Mouse (Mus musculus) c-Kit-positive CD71-positive TER-119-positive erythroid progenitor cells, embryonic 14.5 days (primary cell): Measurements from ENCODE around the gene Fgd6.

Source experiments
- DNase-seq: peaks from one replicate; pipeline ENCODE4 v3.0.0-alpha.2; 2013; ENCODE audit warnings: low spot score

Gene Fgd6

DNA sequence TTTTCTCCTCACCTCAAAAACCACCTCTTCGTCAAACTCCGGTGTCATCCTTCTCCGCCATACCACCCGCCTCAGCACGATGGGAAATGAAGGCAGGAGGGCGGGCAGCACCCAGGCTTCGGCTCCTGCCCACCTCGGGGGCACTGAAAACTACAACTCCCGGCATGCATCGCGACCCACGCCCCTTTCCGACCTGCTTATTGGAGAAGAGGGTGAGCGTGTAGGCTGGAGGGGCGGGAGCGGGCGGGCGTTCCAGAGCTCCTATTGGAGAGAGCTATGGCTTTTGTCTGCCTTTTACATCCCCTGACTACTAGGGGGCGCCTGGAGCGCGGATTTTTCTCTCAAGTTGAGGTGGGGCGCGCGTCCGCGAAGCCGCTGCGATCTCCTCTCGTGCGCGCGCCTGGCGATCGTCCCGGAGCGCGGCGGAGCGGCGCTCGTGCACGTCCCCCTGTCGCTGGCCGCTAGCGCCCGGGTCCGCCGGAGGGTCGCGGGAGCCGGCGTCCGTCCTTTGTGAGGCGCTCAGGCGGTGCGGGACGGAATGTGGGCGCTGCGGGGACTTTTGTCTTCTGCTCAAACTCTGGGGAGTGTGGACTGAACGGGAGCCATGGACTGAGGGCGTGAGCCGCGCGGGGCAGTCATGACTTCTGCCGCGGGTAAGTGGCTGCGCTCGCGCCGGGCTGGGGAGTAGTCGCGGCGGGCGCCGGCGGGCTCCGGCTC lies at the start of gene Fgd6, which contains the start of gene Vezt:
Gene Fgd6 (plus strand): TSS at position 344 of the 717 bp plus-strand sequence.
Gene Vezt (minus strand): TSS at position 160 of the 717 bp plus-strand sequence.
- peak; percentile 100 for DNase-seq

DNA sequence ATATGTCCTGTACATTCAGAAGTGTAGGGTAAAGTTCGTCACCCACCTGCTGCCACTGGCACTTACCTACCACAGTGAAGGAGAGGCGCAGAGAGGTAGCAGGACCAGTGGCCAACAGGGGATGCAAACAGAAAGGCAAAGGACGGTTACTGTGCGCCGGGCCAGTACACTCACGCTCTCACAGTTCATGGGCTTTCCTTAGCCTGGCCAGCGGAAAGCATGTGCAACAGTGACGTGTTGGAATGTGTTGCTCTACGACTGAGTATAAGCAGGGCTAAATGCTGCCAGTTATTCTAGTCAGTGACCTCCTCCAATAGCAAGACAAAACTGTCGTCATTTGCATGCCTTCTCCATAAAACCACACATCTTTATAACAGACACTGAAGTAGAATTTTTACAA lies 41.7 kb upstream of the Fgd6 start:
- no peak for DNase-seq

DNA sequence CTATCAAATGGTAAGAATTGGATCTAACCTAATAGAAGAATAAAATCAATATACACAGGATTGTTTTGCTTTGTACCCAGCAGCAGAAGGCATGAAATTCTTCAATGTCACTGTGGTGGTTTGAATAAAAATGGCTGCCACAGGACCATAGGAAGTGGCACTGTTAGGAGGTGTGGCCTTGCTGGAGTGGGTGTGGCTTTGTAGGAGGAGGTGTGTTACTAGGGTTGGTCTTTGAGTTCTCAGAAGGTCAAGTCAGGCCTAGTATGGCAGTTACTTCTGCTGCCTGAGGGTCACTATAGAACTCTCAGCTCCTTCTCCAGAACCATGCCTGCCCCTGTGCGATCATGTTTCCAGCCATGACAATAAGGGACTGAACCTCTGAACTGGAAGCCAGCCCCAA lies 40.7 kb upstream of the Fgd6 start:
- no peak for DNase-seq

DNA sequence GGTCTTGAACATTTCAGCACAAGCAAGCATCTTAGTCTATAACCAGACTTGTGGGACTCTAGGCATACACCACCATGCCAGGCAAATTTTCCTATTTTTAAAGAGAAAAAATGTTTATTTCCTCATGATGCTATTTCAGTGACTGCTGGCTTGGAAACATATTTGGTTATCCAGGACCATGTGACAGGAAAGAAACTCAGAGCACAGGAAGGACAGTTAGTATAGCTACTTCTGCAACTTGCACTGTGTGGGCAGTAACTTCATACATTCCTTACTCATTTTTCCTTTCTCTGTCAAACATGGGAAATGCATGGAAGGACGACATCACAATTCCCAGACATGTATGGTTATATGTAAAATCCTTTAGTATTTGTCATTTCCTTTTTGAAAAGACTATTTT lies 36.4 kb upstream of the Fgd6 start:
- DNase-seq: no peak

DNA sequence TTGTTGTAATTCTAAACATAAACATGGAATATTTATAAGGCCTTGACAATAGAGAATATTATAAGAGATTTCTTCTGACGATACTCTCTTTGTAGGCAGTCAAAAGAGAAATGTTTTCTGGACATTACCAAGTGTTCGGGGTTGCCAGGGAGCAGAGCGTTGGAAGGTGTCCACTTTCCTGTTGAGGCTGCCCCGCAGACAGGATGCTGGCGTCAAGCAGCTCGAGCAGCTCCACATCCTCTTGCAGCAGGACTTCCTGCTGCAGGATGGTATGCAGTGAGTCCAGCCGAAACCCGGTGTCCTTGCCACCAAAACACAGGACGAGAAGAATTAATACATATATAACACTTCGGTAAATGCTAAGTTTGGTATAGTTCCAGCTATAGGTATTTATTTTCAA lies 35.6 kb upstream of the Fgd6 start:
- DNase-seq: no peak

DNA sequence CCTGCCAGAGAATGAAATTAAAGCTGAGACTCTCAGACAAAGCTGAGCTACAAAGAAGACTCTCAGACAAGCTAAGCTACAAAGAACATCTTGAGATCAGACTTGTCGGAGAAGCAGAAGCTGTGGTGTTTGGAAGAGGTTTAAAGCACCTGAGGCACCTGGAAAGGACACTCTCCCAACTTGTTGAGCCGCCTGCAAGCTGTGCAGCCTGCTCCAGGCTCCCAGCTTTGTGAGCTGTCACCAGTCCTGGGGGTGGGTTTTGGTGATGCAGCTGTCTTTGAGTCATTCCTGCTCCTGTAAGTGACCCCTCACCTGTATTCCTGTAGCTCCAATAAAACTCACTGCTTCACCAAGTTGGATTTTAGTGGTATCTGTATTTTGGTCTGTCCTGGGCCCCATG lies 27.4 kb upstream of the Fgd6 start:
- no peak for DNase-seq

DNA sequence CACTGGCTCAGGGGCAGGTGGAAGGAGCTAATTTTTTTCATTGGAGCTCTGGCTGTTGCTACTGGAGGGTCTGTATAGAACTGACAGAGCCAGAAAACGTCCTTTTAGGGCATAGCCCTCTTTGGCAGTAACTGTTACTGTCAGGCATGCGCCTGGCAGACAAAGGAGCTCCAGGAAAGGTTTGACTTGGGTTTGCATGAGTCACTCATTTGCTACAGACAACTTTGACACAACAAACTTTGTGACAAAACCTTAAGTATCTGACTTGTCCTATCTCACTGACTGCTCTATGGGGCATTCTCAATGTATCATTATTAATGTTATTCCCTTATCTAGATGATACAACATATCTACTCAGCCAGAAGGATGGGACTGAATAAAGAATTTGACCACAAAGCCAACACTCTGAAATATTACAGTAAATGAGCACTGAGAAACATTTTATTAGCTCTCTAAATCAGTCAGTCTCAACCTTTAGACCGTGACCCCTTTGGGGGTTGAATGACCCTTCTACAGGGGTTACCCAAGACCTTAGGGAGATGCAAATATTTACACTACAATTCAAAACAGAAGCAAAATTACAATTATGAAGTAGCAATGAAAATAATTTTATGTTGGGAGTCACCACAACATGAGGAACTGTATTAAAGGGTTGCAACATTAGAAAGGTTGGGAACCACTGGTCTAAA lies 25.7 kb upstream of the Fgd6 start:
- no peak for DNase-seq

DNA sequence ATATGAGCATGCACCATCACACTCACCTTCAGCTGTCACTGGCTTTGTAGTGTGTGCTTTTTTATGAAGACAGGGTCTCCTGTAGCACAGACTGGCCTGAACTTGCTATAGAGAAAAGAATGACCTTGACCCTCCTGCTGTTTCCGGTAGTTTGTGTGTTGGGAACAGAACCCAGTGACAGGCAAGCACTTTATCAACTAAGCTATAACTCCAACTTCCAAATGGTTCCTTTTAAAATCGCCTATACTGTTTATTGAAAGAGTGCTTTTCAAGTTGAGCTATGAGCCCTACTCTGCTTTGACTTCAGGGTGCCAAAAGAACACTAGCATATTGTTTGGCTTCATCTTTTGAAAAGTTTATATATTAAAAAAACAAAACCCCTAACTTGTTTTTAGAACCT lies 24.8 kb upstream of the Fgd6 start:
- no peak for DNase-seq

DNA sequence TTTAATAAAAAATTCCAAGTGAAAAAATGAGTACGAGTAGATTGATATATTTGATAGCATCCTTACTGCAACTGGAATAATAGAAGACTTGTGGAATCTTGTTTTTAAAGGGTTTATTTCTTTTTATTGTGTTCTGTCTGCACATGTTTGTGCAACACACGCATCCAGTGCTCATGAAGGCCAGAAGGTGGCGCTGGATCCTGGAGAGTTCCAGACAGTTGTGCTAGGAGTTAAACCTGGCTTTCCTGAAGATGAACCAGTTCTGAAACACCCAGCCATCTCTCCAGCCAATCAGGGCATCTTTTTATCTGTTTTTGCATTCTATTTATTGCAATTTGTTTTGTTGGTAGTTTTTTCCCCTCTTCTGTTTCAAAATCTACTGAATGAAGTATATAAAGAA lies 22.6 kb upstream of the Fgd6 start:
- peak; percentile 70 for DNase-seq

DNA sequence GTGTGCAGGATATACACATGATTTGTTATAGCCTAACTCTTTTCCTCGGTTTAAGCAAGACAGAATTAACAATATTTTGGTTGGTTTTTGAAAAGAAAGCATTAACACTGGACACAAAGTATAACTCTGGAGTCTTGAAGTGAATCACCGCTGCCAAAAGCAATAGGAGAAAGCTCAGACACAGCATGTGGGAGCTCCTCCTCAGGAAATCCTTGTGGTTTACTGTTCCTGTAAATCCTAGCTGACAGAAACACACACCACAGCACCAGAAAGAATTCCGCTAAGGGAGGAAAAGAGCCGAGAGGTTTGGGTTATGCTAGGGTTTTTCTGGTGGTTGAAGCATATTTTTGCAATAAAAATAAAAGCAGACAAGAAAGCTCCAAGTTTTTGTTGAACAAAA lies 21.6 kb upstream of the Fgd6 start:
- no peak for DNase-seq

DNA sequence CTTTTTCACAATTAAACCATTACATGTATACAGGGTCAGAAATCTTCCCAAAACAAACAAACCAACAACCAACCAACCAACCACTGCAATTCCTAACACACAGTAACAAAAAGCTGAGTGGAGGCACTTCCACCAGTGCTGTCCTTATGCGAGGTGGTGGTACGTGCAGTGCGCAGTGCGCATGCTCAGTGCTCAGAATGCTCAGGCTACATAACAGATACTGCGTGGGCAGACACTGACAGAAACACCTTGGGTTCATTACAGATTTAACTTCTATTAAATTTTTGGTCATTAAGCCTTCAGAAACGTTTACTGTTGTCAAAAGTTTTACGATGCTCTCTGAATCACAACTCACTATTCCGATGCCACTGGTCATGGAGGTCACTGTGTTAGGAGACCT lies 18.3 kb upstream of the Fgd6 start:
- DNase-seq: no peak

DNA sequence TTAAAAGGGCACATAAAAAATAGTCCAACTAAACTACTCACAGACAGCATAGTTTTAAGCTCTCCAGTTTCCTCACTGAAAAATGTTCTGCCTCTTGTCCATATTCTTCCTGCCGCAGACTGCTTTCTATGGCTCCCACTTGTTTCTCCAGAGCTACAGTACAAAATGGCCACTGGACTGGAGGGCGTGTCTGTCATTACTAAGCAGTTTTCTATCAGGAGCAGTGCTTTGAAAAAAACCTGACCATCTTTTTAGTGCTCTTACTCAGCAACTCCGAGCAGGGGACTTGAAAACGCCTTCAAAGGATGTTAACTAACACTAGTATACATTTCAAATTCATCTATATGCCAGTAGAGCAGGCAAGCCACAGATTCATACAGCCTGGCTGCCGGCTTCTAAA lies 15.2 kb upstream of the Fgd6 start:
- DNase-seq: peak; percentile 74

DNA sequence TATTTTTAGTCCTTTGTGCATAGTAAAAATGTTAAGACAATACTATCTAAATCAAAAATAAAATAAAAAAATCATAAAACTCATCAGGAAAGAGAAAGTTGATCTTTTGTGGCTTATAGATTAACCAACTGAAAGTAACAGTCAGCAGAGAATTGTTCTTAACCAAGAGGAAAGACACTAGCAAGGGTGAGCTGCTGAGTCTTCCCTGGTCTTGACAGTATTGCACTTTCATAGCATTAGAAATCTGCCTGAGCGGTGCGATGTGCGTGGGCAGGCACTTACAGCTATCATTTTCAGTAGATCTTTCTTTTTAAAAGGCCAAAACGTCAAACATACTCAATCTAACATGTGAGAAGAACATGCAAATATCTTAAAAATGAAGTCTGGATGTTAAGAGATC lies 14.7 kb upstream of the Fgd6 start:
- DNase-seq: no peak

DNA sequence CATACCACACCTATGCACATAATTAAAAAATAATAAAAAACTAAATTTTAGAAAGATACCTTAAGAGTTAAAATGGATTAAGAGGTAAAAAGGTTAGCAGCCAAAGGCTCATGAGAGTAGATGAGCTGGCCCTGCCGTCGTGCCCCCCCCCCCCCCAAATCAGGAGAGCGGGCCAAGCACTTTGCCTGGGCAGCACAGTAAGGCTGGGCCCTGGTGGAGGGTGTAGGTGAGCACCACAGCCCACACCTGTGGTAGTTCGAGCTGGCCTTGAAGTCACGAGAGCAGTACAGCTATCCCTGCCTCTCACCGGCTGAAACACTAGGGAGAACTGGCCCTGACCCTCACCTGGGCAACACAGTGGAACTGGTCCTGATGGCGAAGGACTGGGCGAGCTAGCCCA lies 10.7 kb upstream of the Fgd6 start:
- DNase-seq: no peak

DNA sequence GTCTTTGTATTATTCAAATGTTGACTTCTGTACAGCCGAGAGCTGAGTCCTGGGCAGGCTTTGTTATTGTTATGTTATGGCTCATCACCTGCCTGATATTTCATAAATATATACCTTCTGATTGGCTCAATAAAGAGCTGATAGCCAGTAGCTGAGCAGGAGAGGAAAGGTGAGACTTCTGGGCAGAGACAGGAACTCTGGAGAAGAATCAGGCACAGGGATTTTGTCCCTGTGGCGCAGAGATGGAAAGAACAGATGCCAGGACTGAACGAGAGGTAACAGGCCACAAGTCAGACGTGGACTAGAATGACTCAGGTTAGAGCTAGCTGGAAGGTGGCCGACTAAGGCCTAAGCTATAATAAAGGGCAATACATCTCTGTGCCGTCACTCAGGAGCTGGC lies 7.3 kb upstream of the Fgd6 start:
- no peak for DNase-seq

DNA sequence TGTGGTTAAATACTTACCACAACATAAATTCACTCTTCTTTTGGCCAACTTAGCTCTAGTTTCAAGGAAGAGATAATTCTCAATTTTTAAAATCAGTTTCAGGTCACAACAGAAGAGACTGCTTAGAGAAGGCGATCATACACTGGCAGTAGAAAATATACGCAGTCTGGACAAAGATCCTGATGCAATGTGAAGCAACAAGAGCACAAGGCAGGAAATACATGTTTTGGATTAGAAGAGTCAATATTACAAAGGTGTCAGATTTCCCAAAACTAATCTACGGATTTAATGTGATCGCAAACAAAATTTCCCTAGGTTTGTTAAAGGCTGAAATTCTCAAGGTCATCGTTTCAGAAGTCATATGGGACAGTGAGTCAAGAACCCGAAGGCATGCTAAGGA lies 4.6 kb upstream of the Fgd6 start:
- DNase-seq: no peak

DNA sequence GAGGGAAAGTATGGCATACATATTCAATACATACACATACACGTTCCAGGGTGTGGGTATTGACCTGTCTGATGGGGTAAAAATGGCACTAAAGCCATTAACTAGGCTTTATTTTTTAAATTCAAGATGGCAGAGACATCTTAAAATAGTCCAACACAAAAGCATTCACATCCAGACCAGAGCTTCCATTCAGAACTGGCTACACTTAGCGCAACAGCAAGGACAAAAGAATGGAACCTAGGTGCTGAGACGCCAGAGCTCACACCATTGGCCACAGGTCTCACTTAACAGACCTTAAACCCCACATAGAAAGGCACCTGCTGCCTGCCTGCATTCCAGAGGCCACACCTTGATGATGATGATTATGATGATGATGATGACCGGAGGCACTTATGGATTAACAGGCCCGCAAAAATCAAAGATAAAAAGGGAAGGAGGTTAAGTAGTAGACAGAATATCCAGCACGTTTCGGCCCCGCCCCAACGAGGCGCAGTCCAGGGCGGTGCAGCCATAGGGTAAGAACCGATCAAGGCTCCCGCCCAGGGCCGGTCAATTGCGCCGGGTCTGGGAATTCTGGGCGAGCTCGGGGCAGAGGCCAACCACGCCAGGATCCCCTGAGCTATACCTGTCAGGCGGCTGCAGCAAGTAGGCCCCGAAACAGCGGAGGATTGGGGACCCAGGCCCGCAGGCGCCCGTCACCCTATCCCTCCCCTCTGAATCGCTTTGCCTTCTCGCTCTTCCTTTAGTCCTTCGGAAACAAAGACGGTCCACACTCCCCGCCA lies 734 bp upstream of the Fgd6 start:
- DNase-seq: peak; percentile 72

DNA sequence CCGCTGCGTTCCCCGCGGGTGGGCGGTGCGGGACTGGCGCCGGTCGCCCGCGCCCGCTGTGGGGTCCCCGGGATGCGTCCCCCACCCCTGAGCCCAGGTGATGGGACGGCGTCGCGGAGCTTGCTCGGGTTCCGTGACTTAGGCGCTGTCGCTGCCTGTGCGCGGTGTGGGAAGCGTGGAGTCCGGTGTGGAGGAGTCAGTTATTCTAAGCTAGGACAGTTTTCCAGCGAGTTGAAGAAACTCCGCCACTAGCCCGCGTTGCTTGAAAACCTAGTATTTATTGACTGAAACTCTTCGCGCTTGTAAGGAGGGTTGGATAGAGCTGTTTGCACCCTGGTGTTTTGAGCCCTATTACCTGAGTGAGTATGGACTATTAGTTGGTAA lies 566 bp downstream of the Fgd6 start:
- no peak for DNase-seq

DNA sequence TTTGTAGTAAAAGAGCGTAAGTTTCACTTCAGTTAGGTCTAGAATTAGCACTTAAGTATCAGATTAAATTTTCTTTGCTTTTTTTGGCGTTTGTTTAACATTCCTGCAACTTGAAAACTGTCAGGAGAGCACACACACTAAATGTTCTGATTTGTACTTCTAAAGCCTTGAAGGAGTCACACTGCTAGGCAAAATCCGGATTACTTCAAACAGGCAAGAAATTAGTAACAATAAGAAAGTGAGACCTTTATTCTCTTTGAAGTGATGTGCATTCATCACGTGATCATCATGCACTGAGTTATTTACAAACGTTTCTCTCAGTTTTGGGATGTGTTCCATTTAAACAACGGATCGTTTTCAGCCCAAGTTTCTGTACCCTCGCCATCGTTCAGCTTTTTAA lies 1.4 kb downstream of the Fgd6 start:
- DNase-seq: no peak

DNA sequence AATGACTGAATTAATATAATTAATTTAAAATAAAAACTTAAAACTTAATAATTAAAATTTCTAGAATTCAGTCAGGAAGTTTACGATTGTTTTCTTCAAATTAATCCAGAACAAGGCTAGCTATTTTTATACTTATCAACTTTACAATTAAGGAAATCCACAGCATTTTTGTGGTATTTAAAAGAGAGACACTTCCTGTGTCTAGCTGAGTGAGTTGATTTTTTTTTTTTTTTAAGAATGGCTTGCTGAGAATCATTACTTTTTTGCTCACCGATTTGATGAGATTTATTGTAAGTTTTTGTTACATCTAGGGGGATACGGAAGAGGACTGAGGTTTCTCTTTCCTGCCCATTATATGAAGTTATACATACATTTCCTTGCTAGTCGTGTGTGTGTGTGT lies 1.8 kb downstream of the Fgd6 start:
- no peak for DNase-seq

DNA sequence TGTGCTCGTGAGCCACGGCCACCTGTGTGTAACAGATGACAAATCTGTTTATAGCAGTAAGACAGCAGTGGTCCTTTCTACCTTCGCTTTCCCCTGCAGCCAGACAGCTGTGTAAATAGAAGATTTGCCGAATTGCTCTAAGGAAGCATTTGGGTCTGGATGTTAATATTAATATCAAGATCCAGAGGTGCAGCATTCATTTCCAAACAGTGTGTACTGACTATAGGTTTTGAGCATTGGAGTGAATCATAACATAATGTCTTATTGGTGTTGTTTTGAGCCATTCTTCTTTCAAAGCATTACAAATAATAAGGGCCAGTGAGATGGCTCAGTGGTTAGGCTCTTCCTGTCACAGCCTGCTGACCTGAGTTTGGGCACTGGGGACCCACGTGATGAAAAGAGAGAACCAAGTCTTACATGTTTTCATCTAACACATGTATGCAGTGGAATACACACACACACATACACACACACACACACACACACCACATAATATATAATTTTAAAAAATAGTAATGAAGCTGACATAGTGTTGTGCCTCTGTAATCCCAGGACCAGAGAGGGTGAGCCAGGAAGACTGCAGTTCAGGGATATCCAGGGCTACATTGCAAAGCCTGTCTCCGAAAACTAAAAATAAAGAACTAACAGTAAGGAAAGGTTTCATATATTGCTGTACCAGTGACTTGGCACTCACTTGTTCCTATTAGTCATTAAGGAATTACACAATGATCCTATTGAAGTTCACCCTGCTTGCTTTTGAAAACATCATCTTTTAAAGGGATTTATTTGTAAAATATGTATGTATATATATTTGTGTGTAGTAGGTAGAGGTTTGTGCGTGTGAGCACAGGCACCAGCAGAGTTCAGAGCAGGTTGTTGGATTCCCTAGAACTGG lies 2.8 kb downstream of the Fgd6 start:
- no peak for DNase-seq

DNA sequence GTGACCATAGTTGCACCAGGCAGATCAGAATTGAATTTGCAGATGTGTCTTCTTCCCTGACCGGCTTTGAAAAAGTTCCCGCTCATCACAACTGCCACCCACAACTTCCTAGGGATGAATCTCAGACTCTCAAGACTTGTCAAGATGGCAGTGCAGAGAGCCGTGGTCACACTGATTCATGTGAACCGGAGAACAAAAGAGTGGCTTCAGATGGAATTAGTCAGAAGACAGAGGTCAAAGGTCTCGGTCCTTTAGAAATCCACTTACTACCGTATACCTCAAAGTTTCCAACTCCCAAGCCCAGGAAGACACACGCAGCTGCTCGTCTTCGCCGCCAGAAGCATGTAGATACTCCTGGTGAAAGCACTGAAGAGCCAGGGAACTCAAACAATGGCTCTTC lies 8.1 kb downstream of the Fgd6 start:
- DNase-seq: no peak
